Mouse (Mus musculus): Measurements from ENCODE around the gene Dusp27.
A peak's percentile ranks its signal among the peaks of the same experiment; 100 is the strongest.

The Dusp27 gene

DNA sequence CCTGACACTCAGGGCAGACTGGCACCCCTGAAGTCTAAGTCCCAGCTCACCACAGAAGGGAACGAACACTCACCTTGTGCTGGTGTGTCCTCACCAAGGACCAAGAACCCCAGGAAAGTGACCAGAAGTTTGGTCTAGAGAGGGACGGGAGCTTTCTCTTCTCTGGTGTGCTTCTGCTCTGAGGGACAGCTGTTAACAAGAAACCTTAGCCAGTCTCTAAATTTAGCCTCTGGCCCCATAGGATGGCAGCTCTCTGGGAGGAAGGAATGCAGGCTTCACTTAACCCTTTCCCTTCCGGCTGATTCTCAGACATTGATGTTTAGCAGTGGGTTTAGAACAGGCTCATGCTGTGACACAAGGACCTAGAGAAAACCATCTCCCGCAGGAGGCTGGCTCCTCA, at the start of gene Dusp27:
Gene Dusp27 (minus strand): TSS at position 204 of the 400 bp plus-strand sequence.
- DNase-seq (ENCODE audit: low spot score in 2 of 2): no peak

DNA sequence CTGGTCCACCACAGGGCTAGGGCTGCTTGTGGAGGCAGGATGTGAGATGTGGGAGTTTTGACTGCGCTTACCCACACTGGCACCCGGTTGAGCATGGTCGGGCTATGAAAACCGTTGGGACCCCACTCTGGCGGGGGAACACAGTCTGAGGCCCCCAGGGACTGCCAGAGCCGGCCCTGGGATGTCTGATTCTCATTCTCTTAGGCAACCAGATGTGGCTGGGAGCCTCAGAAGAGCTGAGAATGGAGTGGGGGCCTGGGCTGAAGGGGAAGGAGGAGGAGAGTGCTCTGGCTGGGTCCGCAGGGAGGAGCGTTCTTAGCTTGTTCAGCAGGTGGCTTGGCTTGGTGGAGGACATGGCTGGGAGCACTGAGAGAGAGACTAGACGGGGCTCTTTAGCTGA, 45.9 kb upstream of the Dusp27 start:
- no peak for DNase-seq (ENCODE audit: low spot score in 2 of 2)

DNA sequence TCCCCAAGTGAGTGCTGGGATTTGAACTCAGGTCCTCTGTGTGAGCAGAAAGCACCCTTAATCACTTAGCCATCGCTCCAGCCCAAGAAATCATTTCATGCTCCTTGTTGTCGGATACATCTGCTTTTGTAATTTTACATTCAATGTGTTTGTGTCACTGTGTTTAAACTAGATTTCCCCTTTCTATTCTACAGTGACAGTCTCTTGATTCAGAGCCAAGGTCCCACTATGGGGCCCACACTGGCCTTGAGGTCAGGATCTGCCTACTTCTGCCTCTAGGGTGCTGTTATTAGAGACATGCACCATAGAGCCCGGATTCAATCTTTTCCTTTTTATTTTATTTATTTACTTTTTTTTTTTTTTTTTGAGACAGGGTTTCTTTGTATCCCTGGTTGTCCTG, 45.3 kb upstream of the Dusp27 start:
- DNase-seq (ENCODE audit: low spot score in 2 of 2): no peak

DNA sequence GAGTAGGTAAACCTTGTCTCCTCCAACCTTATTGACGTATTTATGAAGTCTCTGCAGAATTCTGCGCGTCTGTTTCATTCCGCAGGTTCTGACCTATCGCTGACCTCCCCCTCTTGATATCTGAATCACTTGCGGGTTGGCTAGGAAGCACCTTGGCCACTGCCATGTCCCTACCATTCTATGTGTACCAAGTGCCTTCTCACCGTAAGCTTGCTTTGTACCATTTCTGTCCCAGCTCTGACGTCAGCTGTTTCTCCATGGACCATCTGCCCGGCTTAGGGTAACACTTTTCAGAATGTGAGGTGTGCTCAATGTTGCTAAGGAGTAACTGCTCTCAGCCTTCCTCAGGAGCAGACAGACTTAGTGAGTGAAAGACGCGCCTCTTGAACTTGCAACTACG, 43.1 kb upstream of the Dusp27 start:
- no peak for DNase-seq (ENCODE audit: low spot score in 2 of 2)

DNA sequence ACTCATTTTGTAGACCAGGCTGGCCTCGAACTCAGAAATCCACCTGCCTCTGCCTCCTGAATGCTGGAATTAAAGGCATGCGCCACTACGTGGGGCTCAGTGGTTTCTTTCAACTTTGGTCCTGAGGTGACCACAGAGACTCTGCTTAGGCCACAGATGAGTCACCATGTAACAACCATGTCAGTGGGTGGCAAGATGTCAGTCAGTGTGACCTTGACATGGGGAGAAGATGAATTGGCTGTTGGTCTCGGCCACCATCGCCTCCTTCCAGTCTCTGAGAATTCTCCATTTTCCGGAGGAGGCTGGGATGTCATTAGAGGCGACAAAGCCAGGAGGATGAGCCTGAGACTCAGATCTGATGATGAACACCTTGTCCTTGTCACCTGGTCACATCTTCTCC, 42.0 kb upstream of the Dusp27 start:
- DNase-seq (ENCODE audit: low spot score in 2 of 2): no peak

DNA sequence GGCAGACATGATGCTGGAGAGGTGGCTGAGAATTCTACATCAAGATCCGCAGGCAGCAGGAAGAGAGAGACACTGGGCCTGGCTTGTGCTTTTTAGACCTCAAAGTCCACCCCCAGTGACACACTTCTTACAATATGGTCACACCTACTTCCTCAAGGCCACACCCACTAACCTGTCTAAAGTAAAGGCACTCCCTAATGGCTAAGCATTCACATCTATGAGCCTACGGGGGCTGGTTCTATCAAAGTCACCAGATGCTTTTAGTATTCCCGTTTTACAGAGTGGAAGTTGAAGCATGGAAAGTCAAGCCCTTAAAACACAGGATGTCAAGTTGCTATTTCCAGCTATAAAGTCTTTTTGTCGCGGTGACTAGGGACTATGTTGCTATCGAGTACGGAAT, 40.3 kb upstream of the Dusp27 start:
- no peak for DNase-seq (ENCODE audit: low spot score in 2 of 2)

DNA sequence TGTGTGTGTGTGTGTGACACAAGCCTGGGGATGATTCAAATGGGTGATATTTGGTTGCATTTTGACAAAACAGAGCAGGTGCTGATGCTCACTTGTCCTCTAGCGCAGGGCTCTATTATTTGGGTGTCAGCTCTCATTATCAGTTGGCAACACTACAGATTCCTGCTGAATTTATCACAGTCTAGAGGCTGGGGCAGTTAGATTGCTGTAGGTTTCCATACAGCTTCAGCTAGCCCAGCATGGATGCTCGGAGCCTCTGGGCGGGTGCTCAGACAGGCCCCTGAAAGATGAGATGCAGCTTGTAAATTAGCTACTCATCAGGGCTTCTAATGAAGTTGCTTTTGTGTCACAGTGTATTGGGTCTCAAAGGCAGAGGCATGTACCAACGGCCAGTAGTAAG, 39.7 kb upstream of the Dusp27 start:
- DNase-seq (ENCODE audit: low spot score in 2 of 2): no peak

DNA sequence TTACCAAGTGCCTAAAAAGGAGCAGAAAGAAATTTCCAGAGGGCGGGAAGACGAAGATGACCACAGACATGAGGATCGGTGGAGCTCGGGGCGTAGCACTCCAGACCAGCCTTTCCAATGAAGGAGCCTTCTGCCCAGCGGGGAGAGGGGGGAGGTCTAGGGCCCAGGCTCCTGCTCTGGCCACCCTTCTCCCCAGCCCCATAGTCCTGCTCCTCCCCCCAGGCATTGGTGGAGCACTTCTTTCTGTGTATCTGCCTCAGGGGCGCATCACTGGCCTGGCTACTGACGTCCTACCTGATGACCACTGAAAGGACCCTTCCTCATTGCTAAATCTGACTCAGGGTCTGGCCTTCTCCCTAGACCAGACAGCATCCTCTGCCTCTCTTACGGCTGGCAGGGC, 37.4 kb upstream of the Dusp27 start:
- no peak for DNase-seq (ENCODE audit: low spot score in 2 of 2)

DNA sequence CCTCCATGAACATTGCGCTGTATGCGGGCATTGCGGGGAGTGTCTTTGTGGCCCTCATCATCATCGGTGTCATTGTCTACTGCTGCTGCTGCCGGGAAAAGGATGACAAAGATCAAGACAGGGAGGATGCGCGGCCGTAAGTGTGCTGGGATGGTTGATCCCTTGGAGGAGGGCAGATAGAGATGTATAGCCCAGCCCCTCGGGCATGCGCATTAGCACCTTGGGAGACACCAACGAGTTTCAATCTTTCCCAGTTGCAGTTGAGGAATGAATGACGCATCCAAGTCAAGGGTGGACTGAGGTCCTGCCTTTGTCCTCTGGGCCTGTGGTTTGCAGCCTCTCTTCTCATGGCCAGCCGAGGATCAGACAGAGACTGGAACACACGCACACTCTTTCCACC, 36.9 kb upstream of the Dusp27 start:
- no peak for DNase-seq (ENCODE audit: low spot score in 2 of 2)

DNA sequence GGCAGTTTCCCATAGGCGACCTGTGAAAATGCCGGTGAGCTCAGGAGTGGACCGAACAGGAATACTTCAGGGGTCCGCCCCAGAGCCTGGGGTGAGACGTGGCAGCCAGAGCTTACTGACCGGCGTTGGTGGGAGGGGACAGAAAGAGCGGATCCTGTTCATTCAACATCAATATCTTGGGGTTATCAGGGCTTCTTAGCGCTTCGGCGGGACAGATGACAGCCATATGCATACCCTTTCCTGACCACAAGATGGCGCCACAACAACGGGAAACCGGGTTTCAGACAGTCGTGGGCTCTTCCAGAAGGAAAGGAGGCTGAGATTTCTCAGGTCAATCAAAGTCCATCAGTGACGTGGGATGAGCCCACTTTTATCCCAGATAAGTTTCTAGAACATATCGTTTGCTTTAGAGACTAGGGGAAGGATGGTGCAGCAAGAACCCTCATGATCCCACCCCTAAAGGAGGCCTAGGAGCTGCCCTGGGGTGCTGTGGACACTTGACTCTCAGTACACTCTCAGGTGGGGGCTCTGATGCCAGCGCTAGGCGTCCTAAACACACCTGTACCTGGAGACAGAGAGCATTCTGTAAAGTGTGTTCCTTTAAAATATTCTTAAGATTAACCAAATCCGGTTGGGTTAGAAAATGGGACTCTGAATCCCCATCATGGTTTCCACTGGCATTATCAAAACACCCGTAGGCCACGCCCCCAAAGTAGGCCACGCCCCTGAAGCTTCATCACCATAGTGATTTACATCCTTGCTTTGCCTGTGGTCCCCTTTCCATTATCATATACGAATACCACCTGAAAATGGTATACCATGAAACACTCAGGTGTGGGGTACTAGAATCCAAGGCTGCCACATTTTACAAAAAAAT, 33.1 kb upstream of the Dusp27 start:
- DNase-seq (ENCODE audit: low spot score in 2 of 2): peak; percentile 75 to 76

DNA sequence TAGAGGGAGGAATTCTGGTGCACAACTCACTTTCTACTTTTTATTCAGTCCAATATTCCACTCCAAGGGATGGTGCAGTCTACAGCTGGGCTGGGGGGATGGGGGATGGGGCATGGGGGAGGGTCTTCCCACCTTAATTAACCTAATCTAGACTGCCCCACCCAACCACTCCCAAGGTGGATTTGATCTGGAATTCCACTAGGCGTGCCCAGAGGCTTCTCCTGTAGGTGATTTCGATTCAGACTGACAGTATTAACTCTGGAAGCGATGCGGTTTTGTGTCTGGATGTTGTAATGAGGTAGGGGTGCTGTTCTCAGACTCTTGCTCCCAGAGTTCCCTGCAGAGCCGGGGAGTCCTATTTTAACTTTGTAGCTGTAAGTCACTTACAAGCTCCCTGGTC, 32.4 kb upstream of the Dusp27 start:
- DNase-seq (ENCODE audit: low spot score in 2 of 2): no peak

DNA sequence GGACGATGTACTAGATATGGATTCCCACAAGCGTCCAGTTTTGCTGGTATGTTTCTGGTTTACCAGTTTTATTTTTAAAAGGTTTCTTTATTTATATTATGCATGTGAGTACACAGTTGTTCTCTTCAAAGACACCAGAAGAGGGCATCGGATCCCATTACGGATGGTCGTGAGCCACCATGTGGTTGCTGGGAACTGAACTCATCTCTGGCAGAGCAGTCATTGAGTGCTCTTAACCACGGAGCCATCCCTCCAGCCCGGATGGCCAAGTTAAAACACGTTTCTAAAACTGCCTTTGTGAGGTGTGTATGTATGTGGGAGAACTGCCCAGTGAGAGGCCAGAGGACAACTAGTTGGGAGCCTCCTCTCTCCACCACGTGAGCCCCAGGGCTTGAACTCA, 30.9 kb upstream of the Dusp27 start:
- no peak for DNase-seq (ENCODE audit: low spot score in 2 of 2)

DNA sequence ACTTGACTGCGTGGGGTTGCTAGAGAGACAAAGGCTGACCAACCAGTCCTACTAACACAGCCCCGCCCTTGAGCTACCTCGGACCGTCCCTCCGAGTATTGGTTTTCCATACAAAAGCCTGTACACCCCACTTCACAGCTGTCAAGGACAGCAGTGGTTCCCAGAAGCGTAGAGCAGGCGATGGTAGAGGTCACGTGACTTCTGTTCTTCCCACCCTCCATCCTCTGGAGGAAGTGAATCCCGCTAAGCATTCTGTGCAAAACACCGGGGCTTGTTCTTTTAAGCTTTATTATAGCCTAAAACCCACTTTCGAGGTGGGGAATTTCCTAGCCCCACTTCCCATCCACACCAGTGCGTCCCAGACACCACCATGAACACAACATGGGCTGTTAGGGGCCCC, 30.0 kb upstream of the Dusp27 start:
- no peak for DNase-seq (ENCODE audit: low spot score in 2 of 2)

DNA sequence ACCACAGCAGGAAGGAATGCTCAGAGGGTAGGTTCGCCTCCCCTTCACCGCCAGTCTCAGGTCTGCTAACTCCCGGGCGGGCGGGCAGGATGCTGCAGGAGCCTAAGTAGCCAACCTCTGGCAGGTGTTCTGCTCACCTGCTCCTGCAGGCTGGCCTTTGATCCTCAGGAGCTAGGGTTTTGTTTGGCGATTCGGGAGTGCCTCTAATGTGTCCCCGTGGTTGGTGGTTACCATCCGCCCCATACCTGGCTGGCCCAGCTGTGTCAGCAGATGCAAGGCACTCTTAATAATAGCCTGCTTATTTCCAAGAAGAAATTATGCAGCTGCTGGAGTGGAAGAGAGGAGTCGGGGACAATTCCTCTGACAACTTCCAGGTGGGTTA, 27.4 kb upstream of the Dusp27 start:
- no peak for DNase-seq (ENCODE audit: low spot score in 2 of 2)

DNA sequence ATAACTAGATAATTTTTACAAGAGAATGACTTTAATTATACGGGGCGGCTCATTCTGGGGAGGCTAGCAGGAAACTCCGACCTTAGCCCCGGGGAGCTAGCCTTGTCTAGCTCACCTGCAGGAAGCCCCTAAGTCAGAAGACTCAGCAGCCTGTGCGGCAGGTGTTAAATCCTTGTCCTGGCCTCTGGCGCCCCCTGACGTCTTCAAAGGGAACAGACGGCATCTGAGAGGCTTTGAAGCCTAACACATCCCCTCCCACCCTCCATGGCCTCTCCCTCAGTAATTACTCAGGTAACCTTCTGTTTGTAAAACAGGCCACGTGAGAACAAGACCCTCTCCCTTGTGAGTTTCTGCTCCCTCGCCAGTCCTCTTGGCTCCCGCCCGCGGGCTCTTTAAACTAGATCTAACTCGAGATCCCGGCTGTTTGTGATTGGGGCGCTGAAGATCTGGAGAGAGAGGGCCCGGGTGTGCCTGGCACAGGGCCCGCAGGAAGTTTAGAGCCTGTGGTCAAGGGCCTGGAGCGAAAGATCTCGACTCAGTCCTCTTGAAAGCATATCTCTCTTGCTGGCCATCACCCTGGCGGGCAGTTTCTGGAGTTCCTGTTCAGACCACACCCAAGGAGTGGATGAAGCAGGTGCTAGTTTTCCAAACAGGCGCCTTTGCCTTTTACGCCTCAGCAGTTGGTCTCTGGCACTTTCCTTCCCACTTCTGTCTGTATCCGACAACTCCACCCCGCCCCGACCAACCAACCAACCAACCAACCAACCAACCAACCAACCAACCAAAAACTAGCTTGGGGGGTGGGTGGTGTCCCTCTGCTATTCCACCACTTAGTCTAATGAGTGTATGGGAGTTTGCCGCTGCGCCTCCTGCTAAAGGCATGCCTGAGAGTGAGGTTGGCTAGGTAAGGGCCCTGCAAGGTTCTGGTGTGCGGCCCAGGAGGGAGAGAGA, 26.7 kb upstream of the Dusp27 start:
- peak; percentile 65 to 79 for DNase-seq (ENCODE audit: low spot score in 2 of 2)

DNA sequence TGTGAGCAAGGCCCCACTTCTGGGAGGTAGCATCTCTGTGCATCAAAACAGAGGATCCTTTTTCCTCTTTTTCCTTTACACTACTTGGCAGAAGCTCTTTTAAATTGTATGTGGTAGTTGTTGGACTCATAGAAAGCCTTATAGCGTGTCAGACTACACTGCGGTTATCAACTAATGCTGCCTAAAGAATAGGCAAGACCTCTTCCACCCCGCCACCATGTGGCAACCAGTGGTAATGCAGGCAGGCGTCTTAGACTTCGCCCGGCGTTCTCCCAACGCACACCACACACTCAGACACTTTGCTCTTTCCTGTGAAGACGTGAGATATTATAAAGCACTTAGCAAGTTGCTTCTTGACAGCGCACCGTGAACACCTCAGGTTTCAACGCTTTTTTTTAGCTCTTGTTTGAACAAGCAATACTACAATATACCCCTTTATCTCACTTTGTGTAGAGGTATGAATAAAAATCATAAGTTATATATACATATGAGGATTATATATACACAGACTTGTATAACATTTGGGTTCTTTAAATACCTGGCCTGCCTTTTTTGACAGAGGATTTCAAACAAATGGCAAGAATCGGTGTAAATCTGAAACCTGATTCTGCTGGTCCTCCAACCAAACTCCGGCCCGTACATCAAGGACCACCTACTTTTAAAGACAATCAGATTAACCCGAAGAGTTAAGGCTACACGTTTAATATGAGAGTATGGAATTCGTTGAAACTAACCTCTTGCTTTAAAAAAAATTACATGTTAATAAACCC, 25.8 kb upstream of the Dusp27 start:
- DNase-seq (ENCODE audit: low spot score in 2 of 2): peak; percentile 91 to 93

DNA sequence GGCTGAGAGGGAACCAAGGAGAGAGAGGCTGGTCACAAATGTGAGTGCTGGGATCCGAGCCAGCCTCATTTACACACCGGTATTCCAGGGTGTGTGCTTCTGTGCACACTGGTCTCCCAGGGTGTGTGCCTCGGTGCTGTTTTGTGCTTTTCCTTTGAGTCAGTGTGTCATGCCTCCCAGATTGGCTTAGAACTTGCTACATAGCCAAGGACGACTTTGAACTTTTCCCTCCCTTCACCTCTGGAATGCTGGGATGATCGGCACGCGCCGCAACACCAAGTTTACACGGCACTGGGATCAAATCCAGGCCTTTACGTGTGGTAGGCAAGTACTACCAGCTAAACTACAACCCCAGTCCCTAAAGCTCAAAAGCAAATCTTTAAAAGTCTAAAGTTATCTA, 24.3 kb upstream of the Dusp27 start:
- DNase-seq (ENCODE audit: low spot score in 2 of 2): no peak

DNA sequence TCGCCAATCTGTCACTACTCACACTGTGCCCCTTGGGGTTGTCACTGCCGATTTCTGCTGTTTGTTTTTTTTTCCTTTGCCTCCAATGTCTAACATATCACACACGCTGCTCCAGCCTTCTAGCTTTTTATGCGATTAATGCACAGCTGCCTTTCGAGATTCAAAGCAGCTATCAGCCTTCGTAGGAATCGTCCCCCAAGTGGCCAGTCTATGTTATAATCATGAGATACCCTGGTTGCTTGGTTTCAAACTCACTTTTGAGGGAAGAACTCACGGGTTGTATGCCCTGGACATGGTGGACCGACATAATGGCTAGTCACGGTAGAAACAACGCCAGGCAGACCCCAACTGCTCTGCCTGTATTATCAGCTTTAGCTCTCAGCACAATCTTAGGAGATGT, 23.6 kb upstream of the Dusp27 start:
- no peak for DNase-seq (ENCODE audit: low spot score in 2 of 2)

DNA sequence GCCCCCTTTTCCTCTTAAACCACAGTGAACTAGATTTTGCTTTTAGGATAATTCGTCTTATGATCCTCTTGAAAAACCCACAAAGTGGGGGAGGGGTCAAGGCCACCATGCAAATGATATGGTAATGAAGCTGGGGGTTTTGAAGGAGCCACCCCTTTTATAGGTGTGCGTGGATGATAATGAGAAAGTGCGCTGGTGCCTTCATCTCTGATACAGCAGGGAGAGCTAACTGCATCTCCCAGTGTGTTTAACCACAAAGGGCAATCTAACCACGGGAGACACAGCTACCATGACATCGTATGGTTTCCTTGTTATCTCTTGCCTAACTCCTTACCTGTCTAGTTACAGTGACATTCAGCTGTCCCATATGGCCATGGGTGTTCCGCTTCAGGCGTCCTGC, 22.3 kb upstream of the Dusp27 start:
- DNase-seq (ENCODE audit: low spot score in 2 of 2): no peak

DNA sequence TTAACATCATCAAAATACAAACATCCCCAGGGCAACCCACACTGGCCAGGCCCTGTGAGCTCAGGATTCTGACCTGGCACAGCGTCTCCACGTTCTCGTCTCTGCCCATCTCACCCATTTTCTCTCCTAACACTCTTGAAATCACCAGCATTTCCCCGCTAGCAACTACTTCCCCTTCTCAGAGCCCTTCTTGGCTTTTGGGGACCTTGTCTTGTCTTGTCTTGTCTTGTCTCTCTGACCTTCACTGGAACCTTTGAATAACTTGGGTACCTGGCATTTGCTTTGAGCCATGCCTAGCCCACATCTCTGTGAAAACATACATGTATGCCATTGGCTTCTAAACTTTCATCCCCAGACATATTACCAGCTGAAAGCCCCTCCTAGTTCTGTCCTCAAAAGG, 21.7 kb upstream of the Dusp27 start:
- DNase-seq (ENCODE audit: low spot score in 2 of 2): no peak

DNA sequence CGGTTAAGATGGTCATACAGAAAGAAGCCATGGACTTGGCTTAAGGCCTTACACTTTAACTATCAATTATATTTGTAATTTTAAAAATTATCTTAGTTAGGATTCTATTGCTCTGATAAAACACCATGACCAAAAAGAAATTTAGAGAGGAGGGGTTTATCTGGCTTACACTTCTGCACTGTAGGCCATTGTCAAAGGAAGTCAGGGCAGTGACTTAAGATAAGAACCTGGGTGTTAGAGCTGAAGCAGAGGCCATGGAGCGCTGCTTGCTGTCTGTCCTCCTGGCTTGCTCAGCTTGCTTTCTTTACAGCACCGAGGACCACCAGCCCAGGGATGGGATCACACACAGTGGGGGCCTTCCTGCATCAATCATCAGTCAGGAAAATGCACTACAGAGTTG, 19.9 kb upstream of the Dusp27 start:
- no peak for DNase-seq (ENCODE audit: low spot score in 2 of 2)

DNA sequence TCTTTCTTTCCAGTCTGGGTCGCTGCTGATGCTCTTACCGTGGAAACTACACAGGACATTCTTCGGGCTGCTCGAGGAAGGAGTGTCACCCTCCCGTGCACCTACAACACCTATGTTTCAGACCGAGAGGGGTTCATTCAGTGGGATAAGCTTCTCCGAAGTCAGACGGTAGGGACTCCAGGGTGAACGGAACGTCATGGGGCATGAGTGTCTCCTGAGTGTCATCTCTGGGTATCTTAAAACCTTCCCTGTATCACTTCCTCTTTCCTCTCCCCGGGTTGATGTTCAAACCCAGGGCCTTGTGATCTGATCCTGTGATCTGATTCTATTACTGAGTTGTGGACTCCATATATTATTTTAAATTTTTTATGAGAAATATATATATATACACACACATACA, 18.9 kb upstream of the Dusp27 start:
- DNase-seq (ENCODE audit: low spot score in 2 of 2): no peak

Measured in frontal cortex, postnatal 36 days (tissue).